In the genomic region with DNA sequence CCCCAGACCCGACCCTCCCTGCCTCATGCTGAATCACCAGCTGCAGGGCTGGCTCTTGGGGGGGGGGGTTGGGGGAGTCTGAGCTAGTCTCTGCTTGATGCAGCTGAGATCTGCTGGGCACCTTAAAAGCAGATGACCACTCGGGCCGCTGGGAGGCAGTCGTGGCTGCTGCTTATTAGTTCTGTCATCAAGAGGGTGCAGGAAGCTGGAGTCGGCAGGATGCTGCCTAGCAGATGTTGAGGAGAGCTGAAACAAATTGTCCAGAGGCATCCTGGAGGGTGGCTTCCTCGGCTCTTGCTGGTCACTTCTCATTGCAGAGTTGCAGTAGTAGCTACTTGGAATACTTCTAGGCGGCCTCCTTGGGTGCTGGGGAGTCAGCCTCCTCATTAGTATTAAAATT, we compare ENCODE assay signal across 1 mouse cellular context.
TF ChIP-seq lines count a peak whose summit lies in the region.

No protein-coding gene starts in this region.

TF ChIP-seq in MEL, 35 proteins besides CTCF, POLR2A, EP300 and RAD21 (continued from another document):
- TF ChIP-seq MYC (IDR thresholded peaks at IDR 0.05; ENCODE audit: low read depth, low read length) (no peak), KAT2A (conservative IDR thresholded peaks at IDR 0.05; ENCODE audit: low read depth, low read length) (no peak)
